Mouse (Mus musculus): ENCODE measurements at regions not wholly inside any gene's neighbourhood (a gene's known extent, or its start where the extent isn't known, plus 50 kb on each side); places are given as distances from the start of the nearest gene placed in this dataset.
A peak's percentile ranks its signal among the peaks of the same experiment; 100 is the strongest.

DNA sequence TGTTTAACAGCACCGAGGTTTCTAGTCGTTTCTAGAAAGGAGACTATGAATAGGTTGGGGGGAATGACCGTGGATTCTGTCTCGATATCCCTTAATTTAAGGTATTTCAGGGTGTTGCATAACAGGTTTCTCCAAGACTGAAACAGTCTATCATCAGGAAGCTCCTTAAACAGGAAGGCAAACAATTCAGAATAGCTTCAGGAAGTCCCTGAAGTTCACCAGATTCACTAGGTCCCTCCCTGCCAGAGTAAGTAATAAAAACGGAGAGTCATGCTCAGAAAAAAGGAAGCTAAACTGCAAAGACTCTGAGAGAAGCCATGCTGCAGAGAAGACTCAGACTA lies 339.9 kb downstream of the Foxo1 start:
- Histone ChIP-seq H3K9me3 (replicated peaks; ENCODE audit: control insufficient read depth, low read length) (no peaks in the 10 kb centered on the region), H3K27ac (ENCODE audit: low read depth) (no peak overlapping the region), H3K4me3 (ENCODE audit: low read depth, low read length) (no peak overlapping the region), H3K36me3 (replicated peaks; ENCODE audit: control insufficient read depth, insufficient read depth, low read length) (no peaks in the 10 kb centered on the region), H3K9ac (replicated peaks; ENCODE audit: low read depth, low read length) (no peak overlapping the region), H3K27me3 (ENCODE audit: control insufficient read depth, insufficient read depth, low read length) (no peaks in the 10 kb centered on the region), H3K4me2 (ENCODE audit: low read depth, low read length) (no peak overlapping the region), H3K4me1 (ENCODE audit: control insufficient read depth, insufficient read depth) (0 out of 2 replicates have a peak, but pooled peaks cover 8% of the 10 kb centered on the region)
- 64% methylated on average over 5 of the region's 5 CpGs for WGBS
- TF ChIP-seq EP300 (IDR thresholded peaks at IDR 0.05; ENCODE audit: low read depth) (no peak), CTCF (IDR thresholded peaks at IDR 0.05; ENCODE audit: low read depth) (no peak)
- DNase-seq (ENCODE audit: low spot score) (no peak), ATAC-seq (ENCODE audit: insufficient read depth, low read depth) (no peak)

DNA sequence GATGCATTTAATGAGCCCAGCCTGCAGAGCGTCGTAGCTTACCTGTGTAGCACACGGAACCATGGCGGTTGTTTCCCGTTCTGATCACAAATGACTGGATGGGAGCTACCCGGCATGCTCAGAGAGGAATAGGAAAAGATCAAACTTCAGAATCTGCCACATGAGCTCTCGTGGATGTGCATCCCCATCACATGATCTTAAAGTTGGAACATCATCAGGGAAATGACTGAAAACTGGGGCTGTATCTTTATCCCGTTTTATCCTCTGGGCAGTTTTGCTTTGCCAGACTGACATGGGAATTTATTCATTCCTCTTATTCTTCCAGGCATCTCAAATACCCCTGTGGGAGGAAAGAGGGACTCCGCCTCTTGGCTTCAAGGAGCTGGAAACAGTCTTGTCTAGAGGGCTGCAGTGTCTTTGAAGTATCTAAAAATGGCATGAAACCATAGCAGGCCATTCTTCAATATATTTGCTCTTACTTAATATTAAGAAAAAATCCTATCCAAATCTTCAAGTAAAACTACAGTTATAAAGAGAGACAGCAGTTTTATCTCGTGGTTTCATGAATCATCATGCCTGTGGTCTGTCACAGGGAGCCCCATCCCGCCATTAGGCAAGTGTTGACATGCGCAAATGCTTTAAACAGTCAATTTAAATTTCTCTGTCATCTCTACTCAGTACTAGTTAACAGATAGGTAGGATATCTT lies 339.4 kb downstream of the Foxo1 start:
- Histone ChIP-seq H3K9ac (replicated peaks; ENCODE audit: low read depth, low read length) (no peak overlapping the region), H3K27me3 (ENCODE audit: control insufficient read depth, insufficient read depth, low read length) (no peaks in the 10 kb centered on the region), H3K27ac (ENCODE audit: low read depth) (no peak overlapping the region), H3K9me3 (replicated peaks; ENCODE audit: control insufficient read depth, low read length) (no peaks in the 10 kb centered on the region), H3K4me1 (ENCODE audit: control insufficient read depth, insufficient read depth) (0 out of 2 replicates have a peak, but pooled peaks cover 9% of the 10 kb centered on the region), H3K36me3 (replicated peaks; ENCODE audit: control insufficient read depth, insufficient read depth, low read length) (no peaks in the 10 kb centered on the region), H3K4me3 (ENCODE audit: low read depth, low read length) (no peak overlapping the region), H3K4me2 (ENCODE audit: low read depth, low read length) (no peak overlapping the region)
- DNase-seq (ENCODE audit: low spot score) (no peak), ATAC-seq (ENCODE audit: insufficient read depth, low read depth) (no peak)
- WGBS, result 81% methylated on average over 12 of the region's 12 CpGs
- no peak for TF ChIP-seq EP300 (IDR thresholded peaks at IDR 0.05; ENCODE audit: low read depth)
- TF ChIP-seq CTCF (IDR thresholded peaks at IDR 0.05; ENCODE audit: low read depth), result no peak

GRCm38 (mm10) chr3:52605261-52605771 lies 337.2 kb downstream of the Foxo1 start:
- H3K4me1 ChIP-seq (ENCODE audit: control insufficient read depth, insufficient read depth), result 0 out of 2 replicates have a peak, but pooled peaks cover 9% of the 10 kb centered on the region
- no peak overlapping the region for H3K27ac ChIP-seq (ENCODE audit: low read depth)
- H3K9me3 ChIP-seq (replicated peaks; ENCODE audit: control insufficient read depth, low read length), result no peaks in the 10 kb centered on the region
- H3K4me2 ChIP-seq (ENCODE audit: low read depth, low read length), result no peak overlapping the region
- no peak for ATAC-seq (ENCODE audit: insufficient read depth, low read depth)
- TF ChIP-seq CTCF (IDR thresholded peaks at IDR 0.05; ENCODE audit: low read depth) (no peak), EP300 (IDR thresholded peaks at IDR 0.05; ENCODE audit: low read depth) (no peak)
- H3K27me3 ChIP-seq (ENCODE audit: control insufficient read depth, insufficient read depth, low read length), result no peaks in the 10 kb centered on the region
- no peaks in the 10 kb centered on the region for H3K36me3 ChIP-seq (replicated peaks; ENCODE audit: control insufficient read depth, insufficient read depth, low read length)
- H3K4me3 ChIP-seq (ENCODE audit: low read depth, low read length), result no peak overlapping the region
- 68% methylated on average over 6 of the region's 6 CpGs for WGBS
- H3K9ac ChIP-seq (replicated peaks; ENCODE audit: low read depth, low read length), result no peak overlapping the region
- no peak for DNase-seq (ENCODE audit: low spot score)

- 0 out of 2 replicates have a peak, but pooled peaks cover 9% of the 10 kb centered on the region for H3K4me1 ChIP-seq (ENCODE audit: control insufficient read depth, insufficient read depth)
- no peaks in the 10 kb centered on the region for H3K27me3 ChIP-seq (ENCODE audit: control insufficient read depth, insufficient read depth, low read length)
- H3K9me3 ChIP-seq (replicated peaks; ENCODE audit: control insufficient read depth, low read length), result no peaks in the 10 kb centered on the region
- H3K36me3 ChIP-seq (replicated peaks; ENCODE audit: control insufficient read depth, insufficient read depth, low read length), result no peaks in the 10 kb centered on the region
- WGBS, result 45% methylated on average over 8 of the region's 8 CpGs
- peak; percentile 85 for ATAC-seq (ENCODE audit: insufficient read depth, low read depth)
- no peak overlapping the region for H3K9ac ChIP-seq (replicated peaks; ENCODE audit: low read depth, low read length)
- no peak overlapping the region for H3K4me2 ChIP-seq (ENCODE audit: low read depth, low read length)
- DNase-seq (ENCODE audit: low spot score), result peak; percentile 11
- no peak overlapping the region for H3K4me3 ChIP-seq (ENCODE audit: low read depth, low read length)
- no peak overlapping the region for H3K27ac ChIP-seq (ENCODE audit: low read depth)
- TF ChIP-seq EP300 (IDR thresholded peaks at IDR 0.05; ENCODE audit: low read depth) (no peak), CTCF (IDR thresholded peaks at IDR 0.05; ENCODE audit: low read depth) (no peak)
Measured at GRCm38 (mm10) chr3:52603244-52603704, 335.1 kb downstream of the Foxo1 start.

DNA sequence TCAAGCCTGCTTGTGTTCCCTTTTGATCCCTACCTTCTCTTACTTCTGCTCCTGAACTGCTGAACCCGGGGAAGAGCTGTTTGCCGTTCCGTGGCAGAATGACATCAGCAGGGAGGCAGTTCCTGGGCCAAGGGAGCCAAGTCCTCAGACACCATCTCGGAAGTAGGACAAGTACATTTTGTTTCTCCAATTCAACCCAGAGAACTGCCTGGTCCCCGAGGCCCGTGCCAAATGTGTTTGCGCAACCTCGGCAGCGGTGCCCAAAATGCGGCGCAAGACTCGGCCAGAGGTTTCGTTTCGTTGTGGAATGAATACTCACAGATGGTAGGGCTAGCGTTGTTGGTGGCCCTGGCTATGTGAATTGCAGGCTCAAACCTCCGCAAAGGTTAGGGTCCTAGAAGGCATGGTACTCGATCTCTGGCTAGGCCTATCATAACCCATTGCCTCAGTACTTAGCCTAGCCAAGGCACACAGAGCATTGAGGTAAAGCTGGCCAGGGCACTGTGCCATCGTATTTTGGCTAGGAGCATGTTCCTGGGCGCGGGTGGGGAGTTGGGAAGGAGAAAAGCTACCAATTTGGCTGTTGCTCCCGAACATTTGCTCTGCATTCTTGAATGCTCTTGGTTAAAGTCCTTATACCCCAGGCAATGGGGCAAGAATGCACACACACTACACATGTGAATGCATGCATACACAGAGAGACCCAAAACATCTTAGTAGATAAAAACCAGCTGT lies 333.0 kb downstream of the Foxo1 start:
- Histone ChIP-seq H3K36me3 (replicated peaks; ENCODE audit: control insufficient read depth, insufficient read depth, low read length) (no peaks in the 10 kb centered on the region), H3K4me2 (ENCODE audit: low read depth, low read length) (no peak overlapping the region), H3K27ac (ENCODE audit: low read depth) (no peak overlapping the region), H3K9ac (replicated peaks; ENCODE audit: low read depth, low read length) (no peak overlapping the region), H3K4me3 (ENCODE audit: low read depth, low read length) (no peak overlapping the region), H3K4me1 (ENCODE audit: control insufficient read depth, insufficient read depth) (0 out of 2 replicates have a peak, but pooled peaks cover 9% of the 10 kb centered on the region), H3K27me3 (ENCODE audit: control insufficient read depth, insufficient read depth, low read length) (no peaks in the 10 kb centered on the region), H3K9me3 (replicated peaks; ENCODE audit: control insufficient read depth, low read length) (no peaks in the 10 kb centered on the region)
- DNase-seq (ENCODE audit: low spot score) (no peak), ATAC-seq (ENCODE audit: insufficient read depth, low read depth) (no peak)
- 78% methylated on average over 21 of the region's 21 CpGs for WGBS
- no peak for TF ChIP-seq CTCF (IDR thresholded peaks at IDR 0.05; ENCODE audit: low read depth)
- no peak for TF ChIP-seq EP300 (IDR thresholded peaks at IDR 0.05; ENCODE audit: low read depth)
